7 mouse cellular contexts compared by ENCODE assay signal in the genomic region with DNA sequence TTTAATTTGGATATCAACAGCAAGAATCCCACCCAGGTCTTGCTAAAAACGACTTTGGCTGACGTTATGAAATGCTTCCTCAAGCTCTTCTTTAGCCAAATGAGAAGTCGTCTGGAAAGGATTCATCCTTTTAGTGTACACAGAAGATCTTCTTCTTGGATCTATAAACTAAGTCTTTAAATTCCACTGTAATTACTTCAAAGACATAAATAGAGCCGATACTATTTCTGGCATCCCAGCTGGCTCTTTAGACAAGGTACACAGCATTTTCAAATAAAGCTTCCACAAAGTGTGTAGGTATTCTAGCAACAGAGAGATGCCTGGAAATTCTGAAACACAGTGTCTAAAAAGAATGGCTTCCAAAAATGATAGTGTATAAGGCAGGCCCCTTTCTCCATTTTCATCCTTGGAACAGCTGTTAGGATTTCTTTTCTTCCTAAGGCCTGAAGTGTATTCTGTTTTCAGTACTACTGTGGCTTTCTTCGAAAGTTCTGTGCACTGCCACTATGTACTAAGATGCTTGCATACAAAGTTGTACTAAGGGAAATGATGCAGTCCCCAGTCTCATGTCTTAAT.
"Had no signal": no experiment of that assay in that cellular context is flagged by ENCODE, and none has a peak within 500 bp of the region (broad histone marks: within the 10 kb centered on the region; RNA-seq: fewer than 3 reads in every experiment).

No protein-coding gene starts in this region.

- DNase-seq: kidney, adult 8-10 months; kidney, postnatal 36 days; layer of hippocampus, adult 9-11 months; layer of hippocampus, postnatal 36 days; lung, adult 2 months; lung, postnatal 36 days; thymus, postnatal 36 days had no signal
